Mouse (Mus musculus): ENCODE measurements at regions not wholly inside any gene's neighbourhood (a gene's known extent, or its start where the extent isn't known, plus 50 kb on each side); places are given as distances from the start of the nearest gene placed in this dataset.

DNA sequence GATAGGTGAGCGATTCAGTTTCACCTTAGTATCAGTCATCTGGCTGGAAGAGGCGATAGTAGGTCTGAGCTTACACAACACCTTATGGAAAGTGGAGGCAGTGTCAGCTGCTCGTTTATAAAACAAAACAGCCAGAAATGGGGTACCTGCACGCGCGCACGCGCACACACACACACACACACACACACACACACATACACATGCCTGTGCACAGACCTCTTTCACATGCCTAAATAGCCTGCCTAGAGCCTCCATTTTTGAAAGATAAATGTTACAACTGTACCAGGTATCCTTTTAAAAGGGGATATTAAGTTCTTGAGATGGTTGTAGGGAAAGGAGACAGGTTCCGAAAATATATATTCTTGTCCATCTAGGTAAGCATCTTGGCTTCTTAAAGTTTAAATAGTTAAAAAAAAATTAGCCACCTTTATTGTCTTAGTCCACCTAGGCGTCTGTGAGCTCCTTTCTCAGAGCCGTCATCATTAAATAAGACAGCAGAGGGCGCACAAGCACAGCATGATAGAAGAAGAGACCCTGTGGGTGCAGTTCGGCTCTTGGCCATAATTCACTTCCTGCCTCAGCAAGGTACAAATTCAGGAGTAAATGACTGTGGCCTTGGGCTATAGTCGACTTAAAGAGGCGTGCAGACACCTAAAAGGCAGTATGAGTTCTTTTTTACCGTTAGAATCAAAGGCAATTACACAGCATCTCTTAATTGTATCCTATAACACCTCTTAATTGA is 121.4 kb upstream of the Ralgapa2 start:
- TF ChIP-seq CTCF (IDR thresholded peaks at IDR 0.05) = peak; percentile 84
- no peak for TF ChIP-seq POLR2A (IDR thresholded peaks at IDR 0.05; ENCODE audit: insufficient read depth, low read depth, low read length)

Data from heart, adult 2 months (tissue).